Mouse (Mus musculus) heart, postnatal 0 days (tissue): ENCODE results near the gene Dnttip1.

Source experiments
- CTCF ChIP-seq: IDR thresholded peaks from 2 replicates; pipeline ENCODE4 v1.5.1; 2016; ENCODE audit warnings: antibody characterized with exemption, control low read depth, low read depth
- EP300 ChIP-seq: IDR thresholded peaks from 2 replicates; pipeline ENCODE4 v1.6.1; 2016; ENCODE audit warnings: antibody characterized with exemption, low read depth

- TF ChIP-seq CTCF (no peak), EP300 (no peak)
Measured at GRCm38 (mm10) chr2:164754105-164754504, 8.3 kb downstream of the Dnttip1 start.
